Mouse (Mus musculus): ENCODE measurements at regions not wholly inside any gene's neighbourhood (a gene's known extent, or its start where the extent isn't known, plus 50 kb on each side); places are given as distances from the start of the nearest gene placed in this dataset.

- TF ChIP-seq CTCF (IDR thresholded peaks at IDR 0.05; ENCODE audit: control insufficient read depth, insufficient read depth, insufficient replicate concordance, low read depth, low read length) (no peak), POLR2A (IDR thresholded peaks at IDR 0.05; ENCODE audit: control insufficient read depth, low read depth, low read length) (no peak)
Observed at GRCm38 (mm10) chr3:9942631-9943030, 145.3 kb upstream of the Gm9833 start.

Data from testis, adult 2 months (tissue).